Mouse (Mus musculus): ENCODE results near the gene Ddx24. TPM values are rescaled to one million over a fixed set of nuclear protein-coding genes. Genes with fewer than 3 reads are reported as not detected.

Gene Ddx24
- total and polyA plus RNA-seq, 3 experiments, result 76.2 to 125 (median 83.0) TPM

DNA sequence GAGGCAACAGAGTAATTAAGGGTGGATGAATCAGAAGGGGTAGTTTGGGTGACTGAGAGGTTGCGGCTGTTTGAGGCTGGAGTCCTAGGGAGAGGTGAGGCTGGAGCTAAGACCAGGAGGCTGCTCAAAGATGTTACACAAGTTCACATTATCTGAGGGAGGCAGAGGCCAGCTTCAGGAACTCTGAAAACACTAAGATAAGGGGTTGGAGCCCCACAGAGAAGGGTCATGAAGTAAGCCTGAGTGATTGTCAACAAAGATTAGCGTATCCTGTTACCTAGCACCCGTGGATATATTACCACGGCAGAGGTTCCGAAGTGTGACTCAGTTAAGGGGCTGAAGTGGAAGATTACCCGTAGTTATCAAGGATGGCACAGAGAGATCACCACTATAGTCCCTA, 32.1 kb downstream of the Ddx24 start:
- Histone ChIP-seq H3K4me1 (ENCODE audit: control insufficient read depth in 1 of 2, insufficient read depth in 2 of 2) (peaks cover 4 to 37% of the 10 kb centered on the region in 2 experiments; a peak in 3 of 4 replicates), H3K27ac (ENCODE audit: insufficient read depth, low read depth) (no peak overlapping the region), H3K36me3 (replicated peaks in 1 of 2; ENCODE audit: control insufficient read depth in 1 of 2, insufficient read depth in 1 of 2, low read length in 1 of 2) (peaks cover 0 to 30% of the 10 kb centered on the region in 2 experiments), H3K27me3 (replicated peaks) (no peaks in the 10 kb centered on the region), H3K4me2 (ENCODE audit: insufficient read depth, low read depth, poor library complexity, severe bottlenecking) (no peak overlapping the region), H3K9ac (ENCODE audit: insufficient read depth, low read depth) (no peak overlapping the region), H3K4me3 (replicated peaks in 1 of 3; ENCODE audit: low read depth in 2 of 3, low read length in 2 of 3, poor library complexity in 1 of 3) (no peak overlapping the region), H3K79me2 (replicated peaks; ENCODE audit: control insufficient read depth, extremely low read depth, insufficient read depth, poor library complexity, severe bottlenecking) (no peaks in the 10 kb centered on the region; the same call in 1 of the 2 replicates), H3K9me3 (replicated peaks; ENCODE audit: low read length) (no peaks in the 10 kb centered on the region)
- in situ Hi-C loops (cut with MboI; ENCODE audit: low pct_ligation_motif_present, low pct_unique_long_range_greater_than_20kb, low sequenced_read_pairs), result no loop called here
- dilution Hi-C loops (cut with MboI; ENCODE audit: extremely low pct_ligation_motif_present, extremely low pct_unique_long_range_greater_than_20kb, low sequenced_read_pairs), result no loop called here
- TF ChIP-seq EP300 (IDR thresholded peaks at IDR 0.05; ENCODE audit: low read length) (no peak), KAT2A (IDR thresholded peaks at IDR 0.05; ENCODE audit: insufficient replicate concordance, low read length) (no peak), ELF1 (IDR thresholded peaks at IDR 0.05; ENCODE audit: low read depth, low read length) (no peak), USF1 (IDR thresholded peaks at IDR 0.05; ENCODE audit: low read depth, low read length) (no peak), MEF2A (IDR thresholded peaks at IDR 0.05; ENCODE audit: borderline replicate concordance, low read depth, low read length) (no peak), IRF4 (IDR thresholded peaks at IDR 0.05; ENCODE audit: low read depth, low read length) (no peak), POLR2A (IDR thresholded peaks at IDR 0.05; ENCODE audit: low read depth, low read length) (no peak)
- DNase-seq (ENCODE audit: extremely low read depth), result no peak

DNA sequence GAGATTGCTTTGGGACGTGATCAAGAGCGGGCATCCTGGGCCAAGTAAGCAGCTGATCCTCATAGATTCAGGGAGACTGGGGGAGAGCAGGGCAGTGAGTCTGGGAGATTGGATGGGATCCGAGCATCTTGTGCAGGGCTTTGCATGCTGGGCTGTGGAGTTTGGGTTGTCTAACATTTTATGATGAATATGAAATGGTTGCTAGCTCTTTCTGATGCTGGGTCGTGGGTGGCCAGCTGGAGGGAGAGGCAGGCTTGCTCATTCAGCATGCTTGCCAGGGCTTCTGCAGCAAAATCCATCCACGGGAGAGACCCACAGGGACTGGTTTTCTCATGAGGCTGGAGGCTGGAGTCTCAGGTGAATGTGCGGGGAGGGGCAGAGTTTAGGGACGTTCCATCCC, 34.5 kb downstream of the Ddx24 start:
- in situ Hi-C loops (cut with MboI; ENCODE audit: low pct_ligation_motif_present, low pct_unique_long_range_greater_than_20kb, low sequenced_read_pairs), result no loop called here
- Histone ChIP-seq H3K4me3 (replicated peaks in 1 of 3; ENCODE audit: low read depth in 2 of 3, low read length in 2 of 3, poor library complexity in 1 of 3) (no peak overlapping the region), H3K9ac (ENCODE audit: insufficient read depth, low read depth) (no peak overlapping the region), H3K79me2 (replicated peaks; ENCODE audit: control insufficient read depth, extremely low read depth, insufficient read depth, poor library complexity, severe bottlenecking) (no peaks in the 10 kb centered on the region; the same call in 1 of the 2 replicates), H3K36me3 (replicated peaks in 1 of 2; ENCODE audit: control insufficient read depth in 1 of 2, insufficient read depth in 1 of 2, low read length in 1 of 2) (peaks cover 0 to 26% of the 10 kb centered on the region in 2 experiments), H3K27ac (ENCODE audit: insufficient read depth, low read depth) (no peak overlapping the region), H3K4me1 (ENCODE audit: control insufficient read depth in 1 of 2, insufficient read depth in 2 of 2) (peaks cover 8 to 21% of the 10 kb centered on the region in 2 experiments; a peak in 3 of 4 replicates), H3K27me3 (replicated peaks) (no peaks in the 10 kb centered on the region), H3K4me2 (ENCODE audit: insufficient read depth, low read depth, poor library complexity, severe bottlenecking) (no peak overlapping the region), H3K9me3 (replicated peaks; ENCODE audit: low read length) (no peaks in the 10 kb centered on the region)
- dilution Hi-C loops (cut with MboI; ENCODE audit: extremely low pct_ligation_motif_present, extremely low pct_unique_long_range_greater_than_20kb, low sequenced_read_pairs), result no loop called here
- TF ChIP-seq HCFC1 (IDR thresholded peaks at IDR 0.05; ENCODE audit: low read depth, low read length) (no peak), EP300 (IDR thresholded peaks at IDR 0.05; ENCODE audit: low read length) (no peak), CTCF (conservative IDR thresholded peaks at IDR 0.05 in 1 of 2, IDR thresholded peaks at IDR 0.05 in 1 of 2; ENCODE audit: low read depth in 2 of 2, low read length in 2 of 2) (no peak), JUN (IDR thresholded peaks at IDR 0.05; ENCODE audit: insufficient read depth, low read depth, low read length) (no peak), USF1 (IDR thresholded peaks at IDR 0.05; ENCODE audit: low read depth, low read length) (no peak), USF2 (conservative IDR thresholded peaks at IDR 0.05; ENCODE audit: low read depth, low read length) (no peak), JUND (conservative IDR thresholded peaks at IDR 0.05; ENCODE audit: low read depth, low read length) (no peak), ZNF384 (IDR thresholded peaks at IDR 0.05; ENCODE audit: low read depth, low read length) (no peak), NELFE (IDR thresholded peaks at IDR 0.05; ENCODE audit: low read depth, low read length) (no peak), MXI1 (IDR thresholded peaks at IDR 0.05; ENCODE audit: low read depth, low read length) (no peak), NRF1 (IDR thresholded peaks at IDR 0.05; ENCODE audit: low read depth, low read length) (no peak), MAZ (IDR thresholded peaks at IDR 0.05; ENCODE audit: low read depth, low read length) (no peak), SIN3A (IDR thresholded peaks at IDR 0.05; ENCODE audit: low read length) (no peak)
- DNase-seq (ENCODE audit: extremely low read depth), result no peak
